Mouse (Mus musculus): Measurements from ENCODE around the gene Gm40460. TPM values are rescaled to one million over a fixed set of nuclear protein-coding genes. Genes with fewer than 3 reads are reported as not detected.
"Not testable (repeated sequence)": the region's sequence is repeated elsewhere in the genome, so short reads cannot be mapped to it uniquely, and the experiment has no call there.

The Gm40460 gene
- polyA plus RNA-seq (2015; fragmentation: Nextera tagmentation; extraction: Ambion mirVana), result not detected in 2 replicates

GRCm38 (mm10) chr7:142240978-142241377, at the start of gene Gm40460:
Gene Gm40460, minus strand, starts transcription at chr7:142241078.
- Histone ChIP-seq H3K36me3 (no peaks in the 10 kb centered on the region), H3K27ac (replicated peaks) (no peak within 1 kb of the TSS), H3K4me2 (no peak within 1 kb of the TSS), H3K4me1 (replicated peaks) (no peaks in the 10 kb centered on the region), H3K9ac (no peak within 1 kb of the TSS), H3K4me3 (no peak within 1 kb of the TSS), H3K27me3 (no peaks in the 10 kb centered on the region), H3K9me3 (no peaks in the 10 kb centered on the region)
- 55% methylated on average over 2 of the region's 2 CpGs for WGBS
- no peak for ATAC-seq (ENCODE audit: low FRiP score, low read depth)

- not testable (repeated sequence) for H3K9me3 ChIP-seq; H3K36me3 ChIP-seq; ATAC-seq (ENCODE audit: low FRiP score, low read depth); H3K4me3 ChIP-seq; H3K4me2 ChIP-seq; H3K27ac ChIP-seq (replicated peaks); H3K9ac ChIP-seq
- peaks cover 16% of the 10 kb centered on the region for H3K27me3 ChIP-seq
- WGBS, result 77% methylated on average over 9 of the region's 9 CpGs
- peaks cover 19% of the 10 kb centered on the region for H3K4me1 ChIP-seq (replicated peaks)
These were observed 45.2 kb upstream of the Gm40460 start for GRCm38 (mm10) chr7:142285910-142286612.

- WGBS, result 26% methylated on average over 23 of the region's 23 CpGs
- Histone ChIP-seq H3K27me3 (peaks cover 16% of the 10 kb centered on the region), H3K36me3 (no peaks in the 10 kb centered on the region), H3K9ac (peak overlapping the region; percentile 58), H3K9me3 (no peaks in the 10 kb centered on the region), H3K4me3 (peak overlapping the region; percentile 59), H3K4me1 (replicated peaks) (peaks cover 19% of the 10 kb centered on the region), H3K27ac (replicated peaks) (peak overlapping the region; percentile 79), H3K4me2 (peak overlapping the region; percentile 97)
- peak; percentile 83 for ATAC-seq (ENCODE audit: low FRiP score, low read depth)
These were observed 44.4 kb upstream of the Gm40460 start for GRCm38 (mm10) chr7:142285130-142285835.

GRCm38 (mm10) chr7:142284615-142285080, 43.8 kb upstream of the Gm40460 start:
- no peaks in the 10 kb centered on the region for H3K9me3 ChIP-seq
- peaks cover 16% of the 10 kb centered on the region for H3K27me3 ChIP-seq
- H3K4me2 ChIP-seq, result peak overlapping the region; percentile 97
- peak overlapping the region; percentile 79 for H3K27ac ChIP-seq (replicated peaks)
- peaks cover 19% of the 10 kb centered on the region for H3K4me1 ChIP-seq (replicated peaks)
- peak overlapping the region; percentile 58 for H3K9ac ChIP-seq
- ATAC-seq (ENCODE audit: low FRiP score, low read depth), result peak; percentile 86
- peak overlapping the region; percentile 59 for H3K4me3 ChIP-seq
- WGBS, result under 1% methylated on average over 19 of the region's 19 CpGs
- H3K36me3 ChIP-seq, result no peaks in the 10 kb centered on the region

GRCm38 (mm10) chr7:142284023-142284591, 43.2 kb upstream of the Gm40460 start:
- H3K9ac ChIP-seq, result peak overlapping the region; percentile 58
- H3K27ac ChIP-seq (replicated peaks), result peak overlapping the region; percentile 79
- H3K4me3 ChIP-seq, result peak overlapping the region; percentile 59
- no peaks in the 10 kb centered on the region for H3K36me3 ChIP-seq
- ATAC-seq (ENCODE audit: low FRiP score, low read depth), result peak; percentile 67
- H3K4me2 ChIP-seq, result peak overlapping the region; percentile 97
- peaks cover 19% of the 10 kb centered on the region for H3K4me1 ChIP-seq (replicated peaks)
- no peaks in the 10 kb centered on the region for H3K9me3 ChIP-seq
- H3K27me3 ChIP-seq, result peaks cover 16% of the 10 kb centered on the region
- under 1% methylated on average over 38 of the region's 38 CpGs for WGBS

GRCm38 (mm10) chr7:142282847-142283246, 42.0 kb upstream of the Gm40460 start:
- not testable (repeated sequence) for ATAC-seq (ENCODE audit: low FRiP score, low read depth); H3K9ac ChIP-seq; H3K4me2 ChIP-seq; H3K4me3 ChIP-seq; H3K27ac ChIP-seq (replicated peaks); H3K36me3 ChIP-seq; H3K9me3 ChIP-seq
- Histone ChIP-seq H3K4me1 (replicated peaks) (peaks cover 19% of the 10 kb centered on the region), H3K27me3 (peaks cover 16% of the 10 kb centered on the region)
- 26% methylated on average over 2 of the region's 2 CpGs for WGBS

GRCm38 (mm10) chr7:142279291-142279690, 38.4 kb upstream of the Gm40460 start:
- H3K4me1 ChIP-seq (replicated peaks), result peaks cover 10% of the 10 kb centered on the region
- WGBS, result 64% methylated on average over 1 of the region's 1 CpGs

GRCm38 (mm10) chr7:142278183-142278582, 37.3 kb upstream of the Gm40460 start:
- not testable (repeated sequence) for ATAC-seq (ENCODE audit: low FRiP score, low read depth); H3K4me1 ChIP-seq (replicated peaks); H3K9me3 ChIP-seq; H3K27ac ChIP-seq (replicated peaks); H3K4me3 ChIP-seq; H3K9ac ChIP-seq; H3K36me3 ChIP-seq; H3K4me2 ChIP-seq
- H3K27me3 ChIP-seq, result peaks cover 16% of the 10 kb centered on the region
- WGBS, result 0% methylated on average over 3 of the region's 3 CpGs

More at GRCm38 (mm10) chr7:142279291-142279690, 38.4 kb upstream of the Gm40460 start:
- H3K4me2 ChIP-seq; H3K36me3 ChIP-seq; H3K9ac ChIP-seq; H3K4me3 ChIP-seq; H3K9me3 ChIP-seq; H3K27ac ChIP-seq (replicated peaks); ATAC-seq (ENCODE audit: low FRiP score, low read depth): not testable (repeated sequence)
- peaks cover 16% of the 10 kb centered on the region for H3K27me3 ChIP-seq

- not testable (repeated sequence) for H3K4me1 ChIP-seq (replicated peaks); H3K27ac ChIP-seq (replicated peaks); ATAC-seq (ENCODE audit: low FRiP score, low read depth); H3K27me3 ChIP-seq; H3K4me2 ChIP-seq; H3K36me3 ChIP-seq; H3K4me3 ChIP-seq; H3K9ac ChIP-seq; H3K9me3 ChIP-seq
These were observed 33.4 kb upstream of the Gm40460 start, which contains the start of gene Gm4559 for GRCm38 (mm10) chr7:142274263-142274662. Gene Gm4559, minus strand, starts transcription at chr7:142274363.

- 53% methylated on average over 1 of the region's 1 CpGs for WGBS
- not testable (repeated sequence) for H3K9ac ChIP-seq; H3K4me3 ChIP-seq; ATAC-seq (ENCODE audit: low FRiP score, low read depth); H3K4me2 ChIP-seq; H3K9me3 ChIP-seq; H3K27ac ChIP-seq (replicated peaks); H3K4me1 ChIP-seq (replicated peaks); H3K27me3 ChIP-seq; H3K36me3 ChIP-seq
These were observed 17.4 kb upstream of the Gm40460 start, which contains the start of gene Gm2431 for GRCm38 (mm10) chr7:142258254-142258653. Gene Gm2431, minus strand, starts transcription at chr7:142258354.

GRCm38 (mm10) chr7:142255517-142255916, 14.6 kb upstream of the Gm40460 start:
- Histone ChIP-seq H3K36me3 (no peaks in the 10 kb centered on the region), H3K27ac (replicated peaks) (no peak overlapping the region), H3K9ac (no peak overlapping the region), H3K4me3 (no peak overlapping the region), H3K9me3 (no peaks in the 10 kb centered on the region), H3K4me1 (replicated peaks) (no peaks in the 10 kb centered on the region), H3K4me2 (no peak overlapping the region), H3K27me3 (no peaks in the 10 kb centered on the region)
- WGBS, result 0% methylated on average over 2 of the region's 2 CpGs
- 0 out of 2 replicates have a peak, but pooled peaks have one; percentile 15 for ATAC-seq (ENCODE audit: low FRiP score, low read depth)

- Histone ChIP-seq H3K27me3 (no peaks in the 10 kb centered on the region), H3K27ac (replicated peaks) (no peak overlapping the region), H3K9me3 (no peaks in the 10 kb centered on the region), H3K4me2 (no peak overlapping the region), H3K9ac (no peak overlapping the region), H3K4me3 (no peak overlapping the region), H3K4me1 (replicated peaks) (no peaks in the 10 kb centered on the region), H3K36me3 (no peaks in the 10 kb centered on the region)
- WGBS, result 3% methylated on average over 1 of the region's 1 CpGs
- ATAC-seq (ENCODE audit: low FRiP score, low read depth), result no peak
These were observed 8.9 kb upstream of the Gm40460 start for GRCm38 (mm10) chr7:142249824-142250223.

Data from hindbrain, embryonic 15.5 days (tissue).